ENCODE assay signal across 18 mouse cellular contexts in genomic region chrX:11245576-11245975, GRCm38 (mm10). TPM values are rescaled to one million over a fixed set of nuclear protein-coding genes. Genes with fewer than 3 reads are reported as not detected.
DNase-seq lines count a peak whose midpoint lies in the region.
"Had no signal": no experiment of that assay in that cellular context is flagged by ENCODE, and none has a peak within 500 bp of the region (broad histone marks: within the 10 kb centered on the region; RNA-seq: fewer than 3 reads in every experiment).

No protein-coding gene starts in this region.

- DNase-seq in left cerebral cortex, postnatal 4 days, result peak; percentile 38
- DNase-seq in left cerebral cortex, postnatal 10 days (ENCODE audit: extremely low spot score in 1 of 2, low spot score in 2 of 2), result no peak
- peak; percentile 80 for DNase-seq in cerebellum, adult 11-12 months
- DNase-seq in cerebellum, adult 9-10 months, result peak; percentile 88
- DNase-seq in cerebellum, postnatal 25 days, result peak; percentile 61 to 78
- DNase-seq in ovary, adult 18-20 months (ENCODE audit: low spot score), result no peak
- DNase-seq in embryo, embryonic 9.5 days (ENCODE audit: extremely low spot score), result no peak
- DNase-seq in layer of hippocampus, adult 8-10 months (ENCODE audit: low spot score in 2 of 2), result no peak
- DNase-seq: adrenal gland, adult 2 months; adrenal gland, postnatal 25 days; forebrain, postnatal 0 days; gastrocnemius, postnatal 14 days; kidney, adult 8-10 months had no signal

- intact Hi-C loops in left cerebral cortex, postnatal 4 days (cut with DNase I), result no loop called here
- intact Hi-C loops in left cerebral cortex, postnatal 10 days (cut with DNase I), result no loop called here

RNA-seq across cellular contexts. Expression of gene H2al1a, which starts 53.5 kb away (rescaled TPM):
- total RNA-seq in left cerebral cortex, postnatal 4 days (2021), result not detected
- not detected for total RNA-seq in left cerebral cortex, postnatal 10 days (2021)
- total RNA-seq in layer of hippocampus, adult 8-10 months (2022), result not detected
- total RNA-seq: adrenal gland, adult 2 months; adrenal gland, postnatal 25 days; CH12.LX; forebrain, postnatal 0 days; gastrocnemius, adult 18-20 months; gastrocnemius, postnatal 14 days; granulocyte monocyte progenitor cell, adult 5-6 weeks; heart, adult 8-10 months; heart, postnatal 25 days had no signal

RNA-seq across cellular contexts. Expression of gene H2al1b, which starts 56.7 kb away (rescaled TPM):
- not detected for total RNA-seq in left cerebral cortex, postnatal 4 days (2021)
- total RNA-seq in left cerebral cortex, postnatal 10 days (2021), result not detected
- not detected for total RNA-seq in layer of hippocampus, adult 8-10 months (2022)
- total RNA-seq: adrenal gland, adult 2 months; adrenal gland, postnatal 25 days; CH12.LX; forebrain, postnatal 0 days; gastrocnemius, adult 18-20 months; gastrocnemius, postnatal 14 days; granulocyte monocyte progenitor cell, adult 5-6 weeks; heart, adult 8-10 months; heart, postnatal 25 days had no signal

RNA-seq across cellular contexts. Expression of gene H2al1c, which starts 59.9 kb away (rescaled TPM):
- total RNA-seq in left cerebral cortex, postnatal 4 days (2021), result not detected
- total RNA-seq in left cerebral cortex, postnatal 10 days (2021), result not detected
- not detected for total RNA-seq in layer of hippocampus, adult 8-10 months (2022)
- total RNA-seq: adrenal gland, adult 2 months; adrenal gland, postnatal 25 days; CH12.LX; forebrain, postnatal 0 days; gastrocnemius, adult 18-20 months; gastrocnemius, postnatal 14 days; granulocyte monocyte progenitor cell, adult 5-6 weeks; heart, adult 8-10 months; heart, postnatal 25 days had no signal

Comparison
In these comparisons a context has a peak if more than half of its experiments do, and no peak if none do; other contexts are left out.
1. DNase-seq: peak in left cerebral cortex, postnatal 4 days (single experiment), cerebellum, adult 11-12 months (single experiment), cerebellum, adult 9-10 months (single experiment) and cerebellum, postnatal 25 days (2 of 2); none in left cerebral cortex, postnatal 10 days (0 of 2), ovary, adult 18-20 months (single experiment), embryo, embryonic 9.5 days (single experiment) and layer of hippocampus, adult 8-10 months (0 of 2).